Mouse (Mus musculus): ENCODE measurements around the gene Gpsm1. TPM values are rescaled to one million over a fixed set of nuclear protein-coding genes. Genes with fewer than 3 reads are reported as not detected.
A peak's percentile ranks its signal among the peaks of the same experiment; 100 is the strongest.

Gene Gpsm1
- polyA plus RNA-seq, 1 experiment = 357 TPM

DNA sequence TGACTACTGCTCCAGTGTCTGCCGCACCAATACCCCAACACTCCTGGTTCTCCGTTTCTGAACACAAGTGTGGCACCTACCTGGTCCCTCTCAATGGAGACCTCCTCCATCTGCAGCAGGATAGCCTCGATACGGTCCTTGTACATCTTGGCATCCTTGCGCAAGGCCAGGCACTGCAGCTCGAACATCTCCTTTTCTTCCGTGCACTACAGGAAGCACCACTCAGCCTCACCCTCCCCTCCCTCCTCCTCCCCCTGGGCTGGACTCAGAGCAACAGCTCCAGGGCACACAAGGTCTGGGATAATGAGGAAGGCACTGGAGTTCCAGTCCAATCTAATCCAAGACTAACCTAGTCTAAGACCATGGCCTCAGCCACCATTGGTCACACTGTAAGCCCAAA lies 41.4 kb downstream of the Gpsm1 start:
- TF ChIP-seq POLR2A (IDR thresholded peaks at IDR 0.05; ENCODE audit: insufficient read depth, low read depth, low read length) (no peak), CTCF (IDR thresholded peaks at IDR 0.05; ENCODE audit: insufficient read depth, low read depth, low read length) (no peak)
- peaks cover 62% of the 10 kb centered on the region for H3K4me1 ChIP-seq (ENCODE audit: control insufficient read depth, insufficient read depth, low read length)
- no peak overlapping the region for H3K27ac ChIP-seq (ENCODE audit: insufficient read depth, low read depth, low read length)
- H3K4me3 ChIP-seq (ENCODE audit: insufficient read depth, low read depth, low read length) = no peak overlapping the region
- 64% methylated on average over 7 of the region's 7 CpGs for WGBS

DNA sequence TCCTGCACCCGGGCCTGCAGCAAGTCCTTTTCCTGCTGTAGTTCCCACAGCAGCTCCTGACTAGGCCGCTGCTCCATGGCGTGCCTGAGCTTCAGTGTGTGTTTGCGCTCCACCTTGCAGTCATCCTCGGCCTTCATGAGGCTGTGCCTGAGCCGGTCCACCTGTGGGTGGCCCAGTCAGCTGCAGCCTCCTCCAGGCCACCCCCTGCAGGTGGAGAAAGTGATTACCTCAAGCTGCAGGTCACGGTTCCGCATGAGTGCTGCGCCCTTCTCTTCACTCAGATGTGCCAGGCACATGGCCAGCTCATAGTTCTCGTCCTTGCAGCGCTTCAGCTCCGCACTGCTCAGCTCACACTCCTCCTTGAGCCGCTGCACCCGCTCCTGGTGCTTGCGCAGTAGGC lies 42.2 kb downstream of the Gpsm1 start:
- WGBS = 47% methylated on average over 15 of the region's 15 CpGs

DNA sequence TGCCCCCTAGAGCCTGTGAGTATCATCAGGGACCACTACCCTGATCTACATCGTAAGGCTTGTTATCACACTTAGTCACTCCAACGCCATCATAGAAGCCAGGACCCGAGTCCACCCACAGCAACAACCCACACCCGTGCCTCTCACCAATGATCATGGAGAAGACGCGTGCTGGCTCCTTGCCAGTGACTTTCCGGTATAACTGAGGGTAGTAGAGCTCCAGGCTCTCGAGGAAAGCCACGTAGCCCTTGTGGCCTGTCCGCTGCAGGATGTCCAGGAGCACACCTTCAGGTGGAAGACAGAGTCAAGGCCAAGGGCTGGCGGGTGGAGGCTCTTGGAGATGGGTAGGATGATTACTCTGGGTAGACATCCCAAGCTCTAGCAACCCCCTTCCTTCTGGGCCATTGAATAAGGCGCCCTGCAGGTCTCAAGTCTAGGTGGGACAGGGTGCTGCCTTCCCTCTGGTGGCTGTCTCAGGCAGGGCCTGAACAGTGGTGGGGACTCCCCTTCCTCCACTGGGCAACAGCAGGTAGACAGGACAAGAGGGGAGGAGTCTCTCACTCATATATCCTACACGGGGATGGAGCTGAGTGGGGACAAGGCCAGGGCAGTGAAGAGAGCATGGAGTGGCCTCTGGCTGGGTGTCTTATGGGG lies 43.5 kb downstream of the Gpsm1 start:
- Histone ChIP-seq H3K4me3 (ENCODE audit: insufficient read depth, low read depth, low read length) (no peak overlapping the region), H3K4me1 (ENCODE audit: control insufficient read depth, insufficient read depth, low read length) (peaks cover 55% of the 10 kb centered on the region), H3K27ac (ENCODE audit: insufficient read depth, low read depth, low read length) (no peak overlapping the region)
- TF ChIP-seq CTCF (IDR thresholded peaks at IDR 0.05; ENCODE audit: insufficient read depth, low read depth, low read length) (no peak), POLR2A (IDR thresholded peaks at IDR 0.05; ENCODE audit: insufficient read depth, low read depth, low read length) (no peak)
- WGBS = 68% methylated on average over 13 of the region's 13 CpGs

More for the DNA sequence above, 42.2 kb downstream of the Gpsm1 start:
- no peak overlapping the region for H3K27ac ChIP-seq (ENCODE audit: insufficient read depth, low read depth, low read length)
- peaks cover 60% of the 10 kb centered on the region for H3K4me1 ChIP-seq (ENCODE audit: control insufficient read depth, insufficient read depth, low read length)
- no peak for TF ChIP-seq POLR2A (IDR thresholded peaks at IDR 0.05; ENCODE audit: insufficient read depth, low read depth, low read length)
- no peak for TF ChIP-seq CTCF (IDR thresholded peaks at IDR 0.05; ENCODE audit: insufficient read depth, low read depth, low read length)
- H3K4me3 ChIP-seq (ENCODE audit: insufficient read depth, low read depth, low read length) = no peak overlapping the region

DNA sequence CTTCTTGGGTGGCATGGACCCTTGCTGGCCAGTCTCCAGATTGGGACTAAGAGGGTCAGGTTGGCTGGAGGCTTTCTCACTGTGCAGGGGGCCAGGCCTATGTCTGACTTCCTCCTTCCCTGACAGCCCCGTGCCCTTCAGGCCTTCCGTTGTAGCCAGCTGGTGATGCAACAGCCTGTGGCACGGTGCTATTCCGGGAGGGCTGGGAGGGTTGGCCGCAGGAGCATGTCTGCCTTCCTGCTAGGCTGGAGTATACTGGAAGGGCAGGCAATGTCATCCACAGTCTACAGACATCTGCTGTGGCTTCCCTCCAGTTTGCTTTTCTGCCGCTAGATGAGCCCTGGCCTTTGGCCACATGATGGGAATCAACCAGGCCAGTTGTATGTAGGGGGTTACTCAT lies 44.7 kb downstream of the Gpsm1 start:
- Histone ChIP-seq H3K4me3 (ENCODE audit: insufficient read depth, low read depth, low read length) (no peak overlapping the region), H3K27ac (ENCODE audit: insufficient read depth, low read depth, low read length) (peak overlapping the region; percentile 22), H3K4me1 (ENCODE audit: control insufficient read depth, insufficient read depth, low read length) (peaks cover 44% of the 10 kb centered on the region)
- WGBS = 49% methylated on average over 6 of the region's 6 CpGs
- TF ChIP-seq CTCF (IDR thresholded peaks at IDR 0.05; ENCODE audit: insufficient read depth, low read depth, low read length) (no peak), POLR2A (IDR thresholded peaks at IDR 0.05; ENCODE audit: insufficient read depth, low read depth, low read length) (no peak)

DNA sequence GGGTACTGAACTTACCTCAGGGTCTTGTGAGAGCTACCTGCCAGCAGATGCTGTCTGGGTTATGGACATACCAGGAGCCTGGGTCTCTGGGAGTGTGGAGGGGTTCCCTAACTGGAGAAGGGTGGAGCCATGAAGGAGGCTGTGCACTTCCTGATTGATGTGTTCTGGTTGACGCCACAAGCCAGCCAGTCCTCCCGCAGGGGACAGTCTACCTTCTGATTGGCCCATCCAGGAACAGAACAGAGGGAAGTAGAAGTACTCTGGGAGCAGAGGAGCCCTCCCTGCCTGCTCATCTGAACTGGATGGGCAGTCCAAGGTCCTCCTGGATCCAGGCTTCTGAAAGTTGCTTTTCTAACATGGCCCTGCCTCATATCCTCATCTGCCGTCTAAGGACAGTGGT lies 45.5 kb downstream of the Gpsm1 start, which contains the start of gene Card9:
TSS of gene Card9 (minus strand) at position 147 of the 400 bp plus-strand sequence.
- no peak for TF ChIP-seq POLR2A (IDR thresholded peaks at IDR 0.05; ENCODE audit: insufficient read depth, low read depth, low read length)
- no peak for TF ChIP-seq CTCF (IDR thresholded peaks at IDR 0.05; ENCODE audit: insufficient read depth, low read depth, low read length)
- 74% methylated on average over 3 of the region's 3 CpGs for WGBS
- peaks cover 39% of the 10 kb centered on the region for H3K4me1 ChIP-seq (ENCODE audit: control insufficient read depth, insufficient read depth, low read length)
- H3K27ac ChIP-seq (ENCODE audit: insufficient read depth, low read depth, low read length) = peak within 1 kb of the TSS; percentile 22
- no peak within 1 kb of the TSS for H3K4me3 ChIP-seq (ENCODE audit: insufficient read depth, low read depth, low read length)

DNA sequence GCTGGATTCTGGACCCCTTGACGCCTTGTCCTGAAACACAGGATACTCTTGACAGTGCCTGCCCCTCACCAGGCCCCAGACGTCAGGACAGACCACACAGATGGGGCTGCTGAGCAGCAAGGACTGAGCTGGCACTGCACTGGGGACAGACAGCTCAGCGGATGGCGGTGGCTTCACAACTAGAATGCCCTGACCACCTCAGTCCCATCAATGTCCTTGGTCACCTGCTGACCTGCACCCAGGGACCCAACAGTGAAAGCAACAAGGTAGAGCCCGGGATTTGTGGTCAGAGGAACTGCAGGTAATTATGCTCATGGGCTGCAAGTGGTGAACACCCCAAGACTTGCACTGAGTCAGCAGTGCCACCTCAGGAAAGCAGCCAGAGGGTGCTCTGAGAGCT lies 47.7 kb downstream of the Gpsm1 start:
- H3K4me1 ChIP-seq (ENCODE audit: control insufficient read depth, insufficient read depth, low read length) = peaks cover 24% of the 10 kb centered on the region
- WGBS = 85% methylated on average over 5 of the region's 5 CpGs
- TF ChIP-seq CTCF (IDR thresholded peaks at IDR 0.05; ENCODE audit: insufficient read depth, low read depth, low read length) (no peak), POLR2A (IDR thresholded peaks at IDR 0.05; ENCODE audit: insufficient read depth, low read depth, low read length) (no peak)
- no peak overlapping the region for H3K4me3 ChIP-seq (ENCODE audit: insufficient read depth, low read depth, low read length)
- no peak overlapping the region for H3K27ac ChIP-seq (ENCODE audit: insufficient read depth, low read depth, low read length)

DNA sequence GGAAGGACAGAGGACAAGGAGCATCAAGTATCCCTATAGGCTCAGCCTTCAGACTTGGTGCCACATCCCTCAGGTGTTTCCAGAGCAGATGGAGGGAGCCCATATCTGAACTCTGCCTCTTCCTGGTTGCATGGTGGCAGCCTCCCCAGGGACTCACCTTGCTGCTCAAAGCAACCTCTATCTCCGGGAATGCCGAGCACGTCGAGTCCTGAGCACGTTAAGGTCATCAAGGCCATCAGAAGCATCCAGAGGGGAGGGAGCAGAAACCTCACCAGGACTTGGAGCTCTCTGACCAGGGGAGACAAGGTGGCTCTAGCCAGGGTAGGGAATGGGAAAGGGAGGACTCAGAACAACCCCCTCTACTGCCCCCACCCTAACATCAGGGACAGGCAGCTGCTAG lies 48.2 kb downstream of the Gpsm1 start:
- H3K4me1 ChIP-seq (ENCODE audit: control insufficient read depth, insufficient read depth, low read length) = peaks cover 20% of the 10 kb centered on the region
- TF ChIP-seq POLR2A (IDR thresholded peaks at IDR 0.05; ENCODE audit: insufficient read depth, low read depth, low read length) (no peak), CTCF (IDR thresholded peaks at IDR 0.05; ENCODE audit: insufficient read depth, low read depth, low read length) (no peak)

DNA sequence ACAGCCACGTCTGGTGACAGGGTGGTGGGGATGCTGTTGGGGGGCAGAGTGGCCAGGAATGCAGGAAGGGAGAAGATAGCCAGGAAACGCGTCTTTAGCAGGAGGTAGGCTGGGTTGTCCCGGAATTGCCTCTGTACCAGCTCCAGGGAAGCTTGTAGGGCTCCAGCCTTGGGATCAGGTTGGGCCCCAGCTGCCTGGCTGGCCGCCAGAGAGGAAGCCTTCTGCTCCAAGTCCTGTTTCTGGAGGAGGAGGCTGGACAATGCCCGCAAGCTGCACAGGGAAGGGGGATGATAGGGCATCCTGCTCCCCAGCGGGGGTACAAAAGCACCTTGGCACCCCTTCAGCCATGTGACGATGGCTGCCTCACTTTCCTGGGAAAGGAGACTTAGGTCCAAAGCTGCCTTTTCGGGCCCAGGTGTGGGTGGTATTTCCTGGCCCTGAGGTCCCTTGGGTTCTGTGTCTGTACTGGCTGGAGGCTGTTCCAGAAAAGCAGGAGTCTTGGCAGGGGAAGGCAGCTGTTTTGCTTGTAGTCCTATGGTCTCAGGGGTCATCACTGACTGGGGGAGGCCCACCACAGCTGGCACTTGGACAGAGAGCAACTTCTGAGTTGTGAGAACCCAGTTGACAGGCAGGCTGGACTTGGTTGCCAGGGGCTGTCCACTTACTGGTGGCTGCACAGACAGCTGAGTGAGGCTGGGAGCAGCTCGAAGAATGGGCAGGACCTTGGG lies 49.6 kb downstream of the Gpsm1 start:
- 54% methylated on average over 10 of the region's 10 CpGs for WGBS
- H3K4me1 ChIP-seq (ENCODE audit: control insufficient read depth, insufficient read depth, low read length) = peaks cover 6% of the 10 kb centered on the region
- TF ChIP-seq POLR2A (IDR thresholded peaks at IDR 0.05; ENCODE audit: insufficient read depth, low read depth, low read length) = no peak
- no peak for TF ChIP-seq CTCF (IDR thresholded peaks at IDR 0.05; ENCODE audit: insufficient read depth, low read depth, low read length)
- H3K27ac ChIP-seq (ENCODE audit: insufficient read depth, low read depth, low read length) = no peak overlapping the region
- H3K4me3 ChIP-seq (ENCODE audit: insufficient read depth, low read depth, low read length) = no peak overlapping the region

More for the DNA sequence above, 48.2 kb downstream of the Gpsm1 start:
- H3K27ac ChIP-seq (ENCODE audit: insufficient read depth, low read depth, low read length) = no peak overlapping the region
- no peak overlapping the region for H3K4me3 ChIP-seq (ENCODE audit: insufficient read depth, low read depth, low read length)
- 91% methylated on average over 5 of the region's 5 CpGs for WGBS

DNA sequence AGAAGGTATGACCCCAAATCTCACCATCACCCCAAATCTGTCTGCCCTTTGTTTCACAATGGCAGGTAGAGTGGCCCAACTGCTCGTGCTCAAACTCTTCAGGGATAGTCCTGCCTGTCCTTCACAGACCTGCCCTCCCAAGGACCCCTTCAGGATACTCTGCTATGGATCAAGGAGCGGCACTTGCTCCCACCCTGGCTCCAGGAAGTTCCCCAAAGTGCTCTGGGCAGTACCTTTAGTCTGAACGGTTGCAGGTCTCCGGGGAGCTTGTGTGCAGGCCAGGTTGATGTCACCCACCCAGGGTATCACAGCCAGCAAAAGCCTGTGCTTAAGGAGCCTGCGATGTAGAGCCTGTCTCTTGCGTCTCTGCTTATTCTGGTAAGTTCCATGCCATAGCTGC lies 52.6 kb downstream of the Gpsm1 start:
- Histone ChIP-seq H3K4me3 (ENCODE audit: insufficient read depth, low read depth, low read length) (no peak overlapping the region), H3K4me1 (ENCODE audit: control insufficient read depth, insufficient read depth, low read length) (no peaks in the 10 kb centered on the region), H3K27ac (ENCODE audit: insufficient read depth, low read depth, low read length) (no peak overlapping the region)
- TF ChIP-seq POLR2A (IDR thresholded peaks at IDR 0.05; ENCODE audit: insufficient read depth, low read depth, low read length) = no peak
- 94% methylated on average over 6 of the region's 6 CpGs for WGBS
